16 mouse cellular contexts compared by ENCODE assay signal in the genomic region with DNA sequence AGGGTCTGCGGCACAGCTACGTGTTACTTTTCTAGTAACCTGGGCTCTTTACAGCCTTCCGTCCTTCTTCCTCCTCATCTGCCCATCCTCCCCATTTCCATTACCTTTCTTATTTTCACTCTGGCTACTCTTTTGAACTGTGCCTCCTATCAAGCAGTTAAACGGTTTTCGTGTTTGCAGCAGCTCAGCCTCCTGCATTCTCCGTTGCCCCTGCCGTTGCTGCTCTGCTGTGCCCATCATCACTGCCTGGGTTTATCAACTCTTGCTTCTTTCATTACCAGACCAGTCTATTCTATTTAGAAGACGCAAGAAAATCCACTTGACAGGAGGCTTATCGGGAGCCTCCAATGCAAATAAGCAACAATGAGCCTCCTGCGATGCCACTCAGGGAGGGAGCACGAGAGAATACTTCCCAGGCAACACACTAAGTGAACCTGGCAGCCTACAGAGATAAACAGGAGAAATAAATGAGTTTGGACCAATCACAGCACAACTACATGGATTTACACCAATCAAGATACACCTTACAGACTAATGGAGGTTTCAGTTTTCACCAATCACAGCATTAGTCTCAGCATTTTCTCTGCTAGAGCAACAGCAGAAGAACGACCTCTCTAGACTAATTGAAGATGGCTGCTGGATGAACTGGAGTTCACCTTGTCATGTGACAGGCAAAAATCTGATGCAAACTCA.
A peak's percentile ranks its signal among the peaks of the same experiment; 100 is the strongest.
DNase-seq lines count a peak whose midpoint lies in the region; ATAC-seq and TF ChIP-seq lines count a peak whose summit lies in the region.
"Had no signal": no experiment of that assay in that cellular context is flagged by ENCODE, and none has a peak within 500 bp of the region (broad histone marks: within the 10 kb centered on the region; RNA-seq: fewer than 3 reads in every experiment).

No protein-coding gene starts in this region.

- no peaks in the 10 kb centered on the region for H3K9me3 ChIP-seq in forebrain, embryonic 14.5 days (replicated peaks; ENCODE audit: control insufficient read depth, low read length)
- H3K9me3 ChIP-seq in forebrain, embryonic 10.5 days = no peaks in the 10 kb centered on the region
- H3K9me3 ChIP-seq in E14TG2a.4 (ENCODE audit: low read length) = peaks cover 3% of the 10 kb centered on the region
- no peaks in the 10 kb centered on the region for H3K9me3 ChIP-seq in limb, embryonic 10.5 days (replicated peaks)

- H3K4me3 ChIP-seq in forebrain, embryonic 14.5 days (ENCODE audit: low read depth, low read length) = no peak overlapping the region
- H3K4me3 ChIP-seq in forebrain, embryonic 10.5 days = no peak overlapping the region
- peak overlapping the region; percentile 55 for H3K4me3 ChIP-seq in E14TG2a.4 (replicated peaks; ENCODE audit: low read length)
- H3K4me3 ChIP-seq in myocyte = no peak overlapping the region
- no peak overlapping the region for H3K4me3 ChIP-seq in limb, embryonic 10.5 days
- H3K4me3 ChIP-seq: erythroblast, embryonic 14.5 days; megakaryocyte, embryonic 14.5 days had no signal

- no peaks in the 10 kb centered on the region for H3K79me2 ChIP-seq in myocyte (ENCODE audit: control insufficient read depth, insufficient read depth)

- no peaks in the 10 kb centered on the region for H3K27me3 ChIP-seq in forebrain, embryonic 14.5 days (replicated peaks; ENCODE audit: control insufficient read depth, insufficient read depth, low read length)
- H3K27me3 ChIP-seq in forebrain, embryonic 10.5 days (ENCODE audit: poor library complexity, severe bottlenecking) = no peaks in the 10 kb centered on the region
- H3K27me3 ChIP-seq in E14TG2a.4 (ENCODE audit: insufficient read depth, low read length) (no peaks in the 10 kb centered on the region), myocyte (ENCODE audit: control insufficient read depth, insufficient read depth, insufficient read length) (no peaks in the 10 kb centered on the region)
- H3K27me3 ChIP-seq in limb, embryonic 10.5 days (ENCODE audit: low read depth, poor library complexity, severe bottlenecking) = no peaks in the 10 kb centered on the region
- H3K27me3 ChIP-seq: megakaryocyte, embryonic 14.5 days had no signal

- TF ChIP-seq POLR2A in brain, embryonic 14.5 days (IDR thresholded peaks at IDR 0.05; ENCODE audit: borderline replicate concordance, extremely low read depth, insufficient read depth, insufficient read length, poor library complexity, severe bottlenecking) = no peak
- no peak for TF ChIP-seq POLR2A in myocyte (IDR thresholded peaks at IDR 0.05; ENCODE audit: insufficient read length, low read depth)

- DNase-seq in forebrain, embryonic 14.5 days (ENCODE audit: low spot score) = peak; percentile 1
- no peak for DNase-seq in forebrain, embryonic 10.5 days (ENCODE audit: extremely low spot score, low spot score)
- peak; percentile 64 for DNase-seq in brain, embryonic 14.5 days (ENCODE audit: low read depth)
- DNase-seq in limb, embryonic 10.5 days (ENCODE audit: low spot score) = no peak
- no peak for DNase-seq in neural tube, embryonic 10.5 days (ENCODE audit: extremely low spot score, low spot score)
- DNase-seq in spleen, adult 18-20 months = no peak
- DNase-seq: adrenal gland, postnatal 36 days; cerebellum, postnatal 14 days; right cerebral cortex, postnatal 4 days; thymus, postnatal 14 days had no signal

- no peaks in the 10 kb centered on the region for H3K36me3 ChIP-seq in forebrain, embryonic 14.5 days (ENCODE audit: control insufficient read depth, insufficient read depth, low read length)
- H3K36me3 ChIP-seq in forebrain, embryonic 10.5 days (replicated peaks) = no peaks in the 10 kb centered on the region
- no peaks in the 10 kb centered on the region for H3K36me3 ChIP-seq in E14TG2a.4 (ENCODE audit: insufficient read depth, low read length)
- H3K36me3 ChIP-seq in myocyte (ENCODE audit: control insufficient read depth, insufficient read depth) = no peaks in the 10 kb centered on the region
- no peaks in the 10 kb centered on the region for H3K36me3 ChIP-seq in limb, embryonic 10.5 days

- H3K4me2 ChIP-seq in forebrain, embryonic 14.5 days (ENCODE audit: low read length) = no peak overlapping the region
- H3K4me2 ChIP-seq in myocyte (ENCODE audit: low read depth) = no peak overlapping the region
- H3K4me2 ChIP-seq: liver, embryonic 11.5 days had no signal

- TF ChIP-seq CTCF in E14TG2a.4 (conservative IDR thresholded peaks at IDR 0.05; ENCODE audit: low read length) = no peak
- TF ChIP-seq CTCF in brain, embryonic 14.5 days (IDR thresholded peaks at IDR 0.05; ENCODE audit: borderline replicate concordance, extremely low read depth, insufficient read depth, insufficient read length) = no peak

- 90% methylated on average over 12 of the region's 12 CpGs for WGBS in forebrain, embryonic 14.5 days
- 94% methylated on average over 12 of the region's 12 CpGs for WGBS in forebrain, embryonic 10.5 days
- WGBS in limb, embryonic 10.5 days = 90% methylated on average over 12 of the region's 12 CpGs

- no peak overlapping the region for H3K9ac ChIP-seq in forebrain, embryonic 14.5 days (ENCODE audit: low read length)

- H3K27ac ChIP-seq in forebrain, embryonic 14.5 days (ENCODE audit: low read depth, low read length) = no peak overlapping the region
- H3K27ac ChIP-seq in forebrain, embryonic 10.5 days = no peak overlapping the region
- H3K27ac ChIP-seq in limb, embryonic 10.5 days = no peak overlapping the region

- no peaks in the 10 kb centered on the region for H3K4me1 ChIP-seq in forebrain, embryonic 14.5 days (ENCODE audit: control insufficient read depth, insufficient read depth, low read length)
- H3K4me1 ChIP-seq in forebrain, embryonic 10.5 days = no peaks in the 10 kb centered on the region
- H3K4me1 ChIP-seq in E14TG2a.4 (replicated peaks; ENCODE audit: low read depth, low read length) = peaks cover 23% of the 10 kb centered on the region
- no peaks in the 10 kb centered on the region for H3K4me1 ChIP-seq in limb, embryonic 10.5 days
- H3K4me1 ChIP-seq: megakaryocyte, embryonic 14.5 days had no signal

- H3ac ChIP-seq in myocyte (ENCODE audit: control insufficient read depth, insufficient read length) = no peak overlapping the region

- no peak for ATAC-seq in forebrain, embryonic 14.5 days
- ATAC-seq: activated CD4-positive, CD25-positive, alpha-beta regulatory T cell, adult 4 months had no signal

TF ChIP-seq in myocyte, 11 proteins besides CTCF, POLR2A, EP300 and RAD21:
- TF ChIP-seq SRF (IDR thresholded peaks at IDR 0.05; ENCODE audit: control insufficient read depth, insufficient read length, low read depth) (no peak), CEBPB (IDR thresholded peaks at IDR 0.05; ENCODE audit: insufficient read depth, poor library complexity, severe bottlenecking) (peak; percentile 13; the same call in 1 of the 2 replicates)

Comparison
In these comparisons a context has a peak if more than half of its experiments do, and no peak if none do; other contexts are left out.
1. DNase-seq: peak in forebrain, embryonic 14.5 days (single experiment) and brain, embryonic 14.5 days (single experiment); none in forebrain, embryonic 10.5 days (single experiment), limb, embryonic 10.5 days (single experiment), neural tube, embryonic 10.5 days (single experiment) and spleen, adult 18-20 months (0 of 2).